Mouse (Mus musculus): ENCODE data around the gene Gm5891.
"Not testable (repeated sequence)": the region's sequence is repeated elsewhere in the genome, so short reads cannot be mapped to it uniquely, and the experiment has no call there.

Gene Gm5891

GRCm38 (mm10) chr7:21921191-21921590 is at the start of gene Gm5891:
Gm5891 (minus strand) TSS chr7:21921291.
- not testable (repeated sequence) for DNase-seq (ENCODE audit: inconsistent age in 2 of 2, low spot score in 1 of 2)

Data from adrenal gland, adult (tissue).